Comparison of ENCODE assay signal across 10 mouse cellular contexts in the genomic region with DNA sequence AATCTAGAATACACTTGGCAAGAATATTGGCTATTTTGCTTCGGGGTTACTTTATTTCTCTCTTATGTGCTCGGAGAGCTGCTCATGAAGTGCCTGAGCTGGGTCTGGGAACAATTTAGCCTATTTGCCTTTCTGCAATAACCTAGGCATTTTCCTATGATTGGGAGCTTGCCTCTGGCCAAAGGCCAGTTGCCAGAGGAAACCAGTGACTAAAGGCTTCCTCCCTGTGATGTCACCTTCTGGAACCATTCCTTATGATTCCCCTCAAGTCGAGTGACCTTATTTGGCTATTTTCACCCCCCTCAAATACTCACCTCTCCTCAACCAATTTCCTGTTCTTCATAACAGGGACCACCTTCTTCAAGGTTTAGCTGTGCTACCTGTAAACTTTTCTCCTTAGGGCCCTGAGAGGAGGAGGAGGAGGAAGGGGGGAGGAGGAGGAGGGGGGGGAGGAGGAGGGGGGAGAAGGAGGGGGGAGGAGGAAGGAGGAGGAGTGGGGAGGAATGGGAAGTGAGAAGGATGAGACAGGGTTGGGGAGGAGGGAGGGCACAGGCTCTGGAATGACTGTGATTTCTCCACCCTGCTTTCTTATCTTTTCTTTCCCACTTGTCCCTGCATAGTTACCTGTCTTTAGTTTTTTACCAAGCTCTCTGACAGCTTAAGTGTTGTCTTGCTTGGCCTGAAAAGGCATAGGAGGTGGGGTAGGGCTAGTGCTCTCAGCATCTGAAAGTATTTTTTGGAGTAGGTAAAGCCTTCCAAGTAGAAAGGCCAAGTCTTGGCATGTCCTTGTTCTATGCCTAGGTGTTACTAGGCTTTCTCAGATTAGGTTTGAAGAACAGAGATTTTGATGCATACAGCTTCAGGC. TPM values are rescaled to one million over a fixed set of nuclear protein-coding genes. Genes with fewer than 3 reads are reported as not detected.
A peak's percentile ranks its signal among the peaks of the same experiment; 100 is the strongest.
DNase-seq lines count a peak whose midpoint lies in the region; ATAC-seq lines count a peak whose summit lies in the region.
"Had no signal": no experiment of that assay in that cellular context is flagged by ENCODE, and none has a peak within 500 bp of the region (broad histone marks: within the 10 kb centered on the region; RNA-seq: fewer than 3 reads in every experiment).

No protein-coding gene starts in this region.

- no peak overlapping the region for H3K9ac ChIP-seq in heart, embryonic 12.5 days
- no peak overlapping the region for H3K9ac ChIP-seq in lung, embryonic 16.5 days (ENCODE audit: low read length)
- no peak overlapping the region for H3K9ac ChIP-seq in midbrain, embryonic 16.5 days (ENCODE audit: low read depth, low read length)
- H3K9ac ChIP-seq: midbrain, embryonic 12.5 days; stomach, embryonic 15.5 days had no signal

- WGBS in heart, embryonic 10.5 days = 66% methylated on average over 3 of the region's 3 CpGs
- 47% methylated on average over 3 of the region's 3 CpGs for WGBS in heart, embryonic 12.5 days
- 35% methylated on average over 3 of the region's 3 CpGs for WGBS in lung, embryonic 16.5 days
- 72% methylated on average over 3 of the region's 3 CpGs for WGBS in midbrain, embryonic 16.5 days

- peak; percentile 79 to 84 for DNase-seq in heart, adult 18-20 months
- DNase-seq in heart, embryonic 10.5 days (ENCODE audit: low spot score) = no peak
- peak; percentile 39 for DNase-seq in brain, adult 2 months (ENCODE audit: low read depth, low spot score)
- no peak for DNase-seq in thymus, postnatal 36 days
- DNase-seq in layer of hippocampus, postnatal 25 days (ENCODE audit: extremely low spot score in 1 of 2, low spot score in 1 of 2) = no peak

- no peaks in the 10 kb centered on the region for H3K36me3 ChIP-seq in heart, embryonic 10.5 days
- 0 out of 2 replicates have a peak, but pooled peaks cover 2% of the 10 kb centered on the region for H3K36me3 ChIP-seq in heart, embryonic 12.5 days
- H3K36me3 ChIP-seq in lung, embryonic 16.5 days (ENCODE audit: control insufficient read depth, insufficient read depth, low read length) = no peaks in the 10 kb centered on the region
- H3K36me3 ChIP-seq in midbrain, embryonic 16.5 days (ENCODE audit: control insufficient read depth, insufficient read depth, low read length) = no peaks in the 10 kb centered on the region
- H3K36me3 ChIP-seq: midbrain, embryonic 12.5 days; stomach, embryonic 15.5 days had no signal

- H3K27me3 ChIP-seq in heart, embryonic 10.5 days (ENCODE audit: insufficient read depth, poor library complexity, severe bottlenecking) = no peaks in the 10 kb centered on the region
- no peaks in the 10 kb centered on the region for H3K27me3 ChIP-seq in heart, embryonic 12.5 days (replicated peaks)
- H3K27me3 ChIP-seq in lung, embryonic 16.5 days (ENCODE audit: control insufficient read depth, insufficient read depth, low read depth, low read length) = no peaks in the 10 kb centered on the region
- no peaks in the 10 kb centered on the region for H3K27me3 ChIP-seq in midbrain, embryonic 16.5 days (ENCODE audit: control insufficient read depth, insufficient read depth, low read depth, low read length)
- H3K27me3 ChIP-seq: midbrain, embryonic 12.5 days; stomach, embryonic 15.5 days had no signal

- H3K4me2 ChIP-seq in heart, embryonic 12.5 days = no peak overlapping the region; the same call in 1 of the 2 replicates
- H3K4me2 ChIP-seq in lung, embryonic 16.5 days (ENCODE audit: low read depth, low read length) = peak overlapping the region; percentile 8; the same call in 1 of the 2 replicates
- no peak overlapping the region for H3K4me2 ChIP-seq in midbrain, embryonic 16.5 days (ENCODE audit: low read length)
- H3K4me2 ChIP-seq: midbrain, embryonic 12.5 days; stomach, embryonic 15.5 days had no signal

- no peaks in the 10 kb centered on the region for H3K9me3 ChIP-seq in heart, embryonic 10.5 days
- no peaks in the 10 kb centered on the region for H3K9me3 ChIP-seq in heart, embryonic 12.5 days (replicated peaks)
- H3K9me3 ChIP-seq in lung, embryonic 16.5 days (ENCODE audit: control insufficient read depth, low read length) = no peaks in the 10 kb centered on the region
- H3K9me3 ChIP-seq in midbrain, embryonic 16.5 days (replicated peaks; ENCODE audit: control insufficient read depth, low read length, poor library complexity, severe bottlenecking) = no peaks in the 10 kb centered on the region
- H3K9me3 ChIP-seq: midbrain, embryonic 12.5 days; stomach, embryonic 15.5 days had no signal

- no peak overlapping the region for H3K4me3 ChIP-seq in heart, embryonic 10.5 days
- H3K4me3 ChIP-seq in heart, embryonic 12.5 days = no peak overlapping the region
- H3K4me3 ChIP-seq in lung, embryonic 16.5 days (ENCODE audit: low read length) = no peak overlapping the region
- H3K4me3 ChIP-seq in midbrain, embryonic 16.5 days (ENCODE audit: low read depth, low read length) = no peak overlapping the region
- H3K4me3 ChIP-seq: midbrain, embryonic 12.5 days; stomach, embryonic 15.5 days had no signal

- H3K27ac ChIP-seq in heart, embryonic 10.5 days = no peak overlapping the region
- H3K27ac ChIP-seq in heart, embryonic 12.5 days (ENCODE audit: poor library complexity, severe bottlenecking) = peak overlapping the region; percentile 62
- H3K27ac ChIP-seq in lung, embryonic 16.5 days (ENCODE audit: low read length) = peak overlapping the region; percentile 55
- H3K27ac ChIP-seq in midbrain, embryonic 16.5 days (ENCODE audit: low read length) = no peak overlapping the region
- H3K27ac ChIP-seq: midbrain, embryonic 12.5 days; stomach, embryonic 15.5 days had no signal

- no peaks in the 10 kb centered on the region; the same call in 1 of the 2 replicates for H3K4me1 ChIP-seq in heart, embryonic 10.5 days
- H3K4me1 ChIP-seq in heart, embryonic 12.5 days (replicated peaks) = peaks cover 10% of the 10 kb centered on the region
- peaks cover 4% of the 10 kb centered on the region; the same call in 1 of the 2 replicates for H3K4me1 ChIP-seq in lung, embryonic 16.5 days (replicated peaks; ENCODE audit: control insufficient read depth, insufficient read depth, low read length)
- H3K4me1 ChIP-seq in midbrain, embryonic 16.5 days (ENCODE audit: control insufficient read depth, insufficient read depth, low read length) = no peaks in the 10 kb centered on the region
- H3K4me1 ChIP-seq: midbrain, embryonic 12.5 days; stomach, embryonic 15.5 days had no signal

- ATAC-seq in heart, embryonic 12.5 days (ENCODE audit: insufficient number of reproducible peaks, low FRiP score) = no peak
- peak; percentile 80 for ATAC-seq in lung, embryonic 16.5 days (ENCODE audit: low read depth)
- no peak for ATAC-seq in midbrain, embryonic 16.5 days

RNA-seq across cellular contexts. Expression of a gene that starts 11.8 kb away (rescaled TPM):
- 100 to 1,000 TPM; 103 to 114 TPM for total RNA-seq in heart, adult 18-20 months (2021)
- 146 and 191 TPM in 2 replicates for polyA plus RNA-seq in heart, embryonic 10.5 days (2016; fragmentation: Nextera tagmentation; extraction: Ambion mirVana)
- polyA plus RNA-seq in heart, embryonic 12.5 days (2016; fragmentation: Nextera tagmentation; extraction: Ambion mirVana) = 222 and 235 TPM in 2 replicates
- polyA plus RNA-seq in lung, embryonic 16.5 days (2015; fragmentation: Nextera tagmentation; extraction: Ambion mirVana) = 236 and 246 TPM in 2 replicates
- 27.2 and 28.4 TPM in 2 replicates for polyA plus RNA-seq in midbrain, embryonic 16.5 days (2015; fragmentation: Nextera tagmentation; extraction: Ambion mirVana)
- total RNA-seq in layer of hippocampus, postnatal 25 days (2021) = 10 to 100 TPM; 17.8 to 18.4 TPM

Comparison
In these comparisons a context has a peak if more than half of its experiments do, and no peak if none do; other contexts are left out.
1. DNase-seq: peak in heart, adult 18-20 months (2 of 2) and brain, adult 2 months (single experiment); none in heart, embryonic 10.5 days (single experiment), thymus, postnatal 36 days (0 of 2) and layer of hippocampus, postnatal 25 days (0 of 2).
2. H3K27ac ChIP-seq: peak in heart, embryonic 12.5 days (single experiment) and lung, embryonic 16.5 days (single experiment); none in heart, embryonic 10.5 days (single experiment) and midbrain, embryonic 16.5 days (single experiment).